Mouse (Mus musculus): ENCODE measurements around the gene Gstm7.
"Not testable (repeated sequence)": the region's sequence is repeated elsewhere in the genome, so short reads cannot be mapped to it uniquely, and the experiment has no call there.

Gene Gstm7

DNA sequence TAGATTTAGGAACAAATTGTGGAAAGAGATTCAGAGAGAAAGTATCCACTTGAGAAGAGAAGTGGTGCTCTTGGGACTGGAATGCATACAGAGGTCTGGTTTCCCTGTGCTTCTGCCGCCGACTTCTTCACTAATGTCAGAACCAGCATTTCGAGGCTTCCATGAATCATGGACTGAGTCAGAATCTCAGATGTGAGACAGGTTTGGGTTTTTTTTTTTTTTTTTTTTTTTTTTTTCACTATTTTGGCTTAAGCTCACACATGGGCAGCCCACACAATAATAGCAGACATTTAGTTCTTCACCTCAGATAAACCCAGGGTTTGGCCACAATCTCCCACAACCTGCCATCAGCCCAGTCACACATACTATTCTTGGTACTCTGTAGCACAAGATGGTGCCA lies 3.7 kb upstream of the Gstm7 start:
- in situ Hi-C loops (cut with MseI, MboI), result no loop called here

- in situ Hi-C loops (cut with MseI, MboI), result no loop called here
Measured at GRCm38 (mm10) chr3:107932128-107932527, 511 bp upstream of the Gstm7 start.

GRCm38 (mm10) chr3:107931134-107931533 lies 483 bp downstream of the Gstm7 start:
- in situ Hi-C loops (cut with MseI, MboI), result no loop called here

DNA sequence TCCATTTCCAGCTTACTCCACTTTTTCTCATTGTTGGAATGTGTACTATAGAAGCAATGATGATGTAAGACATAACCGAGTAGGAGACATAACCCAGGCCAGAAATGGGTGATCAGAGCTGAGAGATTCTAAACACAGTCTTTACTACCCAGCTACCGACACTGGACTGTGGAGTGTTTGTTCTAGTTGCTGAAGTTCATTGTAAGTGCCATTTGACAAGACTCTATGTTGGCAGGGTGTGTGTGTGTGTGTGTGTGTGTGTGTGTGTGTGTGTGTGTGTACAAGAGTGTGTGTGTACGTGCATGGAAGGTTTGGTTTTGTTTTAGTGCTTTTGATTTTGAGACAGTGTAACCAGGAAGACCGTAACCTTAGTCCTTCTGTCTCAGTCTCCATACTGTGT lies 1.9 kb downstream of the Gstm7 start:
- in situ Hi-C loops (cut with MseI, MboI), result no loop called here

DNA sequence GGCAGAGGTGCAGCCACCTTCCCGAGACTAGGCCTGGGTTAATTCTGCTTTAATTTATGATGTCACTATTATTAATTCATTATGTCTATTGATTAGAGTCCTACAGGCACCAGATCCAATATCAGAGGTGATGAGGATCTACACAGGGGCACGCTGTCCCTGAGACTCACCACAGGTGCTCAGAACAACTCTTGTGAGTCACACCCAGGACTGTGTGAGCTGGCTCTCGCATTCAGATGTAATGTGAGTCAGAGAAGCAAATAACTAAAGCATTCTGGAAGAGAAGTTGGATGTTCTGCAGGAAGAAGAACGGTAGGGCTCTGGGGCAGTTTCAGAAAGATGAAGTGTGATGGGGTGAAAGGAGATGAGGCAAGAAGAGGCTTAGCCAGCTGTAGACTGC lies 2.4 kb downstream of the Gstm7 start:
- in situ Hi-C loops (cut with MseI, MboI), result no loop called here

GRCm38 (mm10) chr3:107928691-107929090 lies 2.9 kb downstream of the Gstm7 start:
- in situ Hi-C loops (cut with MseI, MboI), result no loop called here

- in situ Hi-C loops (cut with MseI, MboI), result no loop called here
Measured at GRCm38 (mm10) chr3:107927841-107928240, 3.8 kb downstream of the Gstm7 start.

DNA sequence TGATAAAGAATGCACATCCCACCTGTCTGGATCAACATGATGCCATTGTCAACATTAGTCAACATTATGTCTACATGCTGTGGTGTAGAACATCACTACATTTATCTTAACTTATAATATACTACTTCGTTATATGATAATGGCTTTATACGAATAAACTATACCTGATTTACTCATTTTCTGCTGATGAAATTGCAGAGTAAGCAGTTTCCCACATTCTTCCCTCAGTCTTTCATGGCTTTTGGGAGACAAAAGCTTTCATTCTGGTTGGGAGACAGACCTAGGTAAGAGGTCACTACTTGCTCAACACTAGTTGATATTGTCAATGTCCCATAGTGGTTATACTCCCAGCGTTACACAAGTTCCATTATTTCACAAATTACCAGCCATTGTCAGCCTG lies 6.3 kb downstream of the Gstm7 start:
- in situ Hi-C loops (cut with MseI, MboI), result no loop called here

DNA sequence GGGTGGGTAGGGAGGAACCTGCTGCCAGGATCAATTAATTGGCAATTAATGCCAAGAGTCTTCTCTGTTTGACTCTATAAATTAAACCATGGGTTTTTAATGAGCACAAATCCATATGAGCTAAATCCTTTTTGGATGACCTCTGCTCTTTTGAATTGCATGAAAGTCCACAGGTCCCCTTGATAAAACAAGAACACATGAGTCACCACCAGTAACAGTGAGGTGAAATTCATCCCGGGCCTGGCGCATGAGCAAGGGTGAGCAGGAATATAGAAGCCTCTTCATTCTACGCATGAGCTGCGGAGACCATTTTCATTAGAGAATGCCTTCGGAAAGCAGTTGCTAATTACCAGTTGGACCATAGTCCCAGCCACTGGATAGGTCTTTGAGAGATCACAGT lies 11.3 kb downstream of the Gstm7 start:
- in situ Hi-C loops (cut with MseI, MboI), result no loop called here

- in situ Hi-C loops (cut with MseI, MboI), result loop anchor here in 1 of 2 experiments (5.0 kb wide), 1 partner anchor 46 kb away; no protein-coding TSS in a partner anchor
Measured at GRCm38 (mm10) chr3:107917783-107918408, 13.7 kb downstream of the Gstm7 start.

DNA sequence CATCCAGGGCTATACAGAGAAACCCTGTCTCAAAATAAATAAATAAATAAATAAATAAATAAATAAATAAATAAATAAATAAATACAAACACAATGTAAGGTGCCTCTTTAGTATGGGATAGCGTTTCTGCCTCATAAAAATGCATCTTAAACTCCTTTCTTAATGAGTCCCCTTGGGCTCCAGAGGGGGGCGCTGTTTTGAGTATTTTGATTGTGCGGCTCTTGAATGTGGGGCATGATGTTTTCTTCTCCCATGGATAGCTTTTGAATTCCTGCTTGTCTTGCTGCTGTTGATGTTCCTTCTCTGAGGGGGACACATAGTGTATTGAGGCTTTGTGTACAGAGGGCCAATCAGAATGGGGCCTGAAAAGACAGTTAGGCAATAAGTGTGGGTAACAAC lies 14.5 kb downstream of the Gstm7 start:
- in situ Hi-C loops (cut with MseI, MboI), result loop anchor here in 1 of 2 experiments (5.0 kb wide), 1 partner anchor 45 kb away; no protein-coding TSS in a partner anchor

DNA sequence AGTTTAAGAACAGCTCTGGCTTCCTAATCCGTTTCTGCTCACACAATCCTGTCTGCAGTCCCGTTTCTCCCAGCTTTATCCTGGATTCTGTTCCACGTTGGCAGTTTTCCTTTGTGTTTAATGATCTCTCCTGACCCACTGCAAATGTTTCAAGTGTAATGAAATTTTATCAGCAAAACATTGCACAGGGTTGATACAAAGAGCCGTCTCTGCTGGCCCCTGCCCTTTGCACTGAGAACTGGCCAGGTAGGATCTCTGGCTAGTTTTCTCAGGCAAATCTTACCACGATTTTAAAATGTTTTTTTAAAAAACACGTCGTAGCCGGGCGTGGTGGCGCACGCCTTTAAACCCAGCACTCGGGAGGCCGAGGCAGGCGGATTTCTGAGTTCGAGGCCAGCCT lies 14.9 kb downstream of the Gstm7 start:
- in situ Hi-C loops (cut with MseI, MboI), result loop anchor here in 1 of 2 experiments (5.0 kb wide), 1 partner anchor 44 kb away; no protein-coding TSS in a partner anchor

GRCm38 (mm10) chr3:107905942-107906341 lies 25.7 kb downstream of the Gstm7 start:
- in situ Hi-C loops (cut with MseI, MboI), result no loop called here

- in situ Hi-C loops (cut with MseI, MboI), result no loop called here
Measured at GRCm38 (mm10) chr3:107900955-107901673, 30.5 kb downstream of the Gstm7 start.

DNA sequence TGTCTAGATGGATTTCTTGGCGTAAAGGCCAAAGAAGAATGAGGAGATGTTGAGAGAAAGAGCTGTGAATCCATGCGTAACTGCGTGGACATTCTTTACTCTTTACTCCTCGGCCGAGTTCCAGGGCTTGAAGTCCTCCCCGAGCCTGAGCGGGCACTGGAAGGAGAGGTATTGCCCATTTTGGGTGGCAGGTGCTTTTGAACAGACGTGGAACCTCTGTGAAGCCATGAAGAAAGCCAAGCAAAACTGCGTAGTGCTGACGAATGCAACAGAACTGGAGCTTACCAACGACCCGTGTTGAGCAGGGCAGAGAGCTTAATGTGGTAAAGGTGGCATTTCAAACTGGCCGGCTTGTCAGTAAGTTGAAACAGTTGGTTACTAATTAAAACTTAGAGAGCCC lies 32.9 kb downstream of the Gstm7 start:
- in situ Hi-C loops (cut with MseI, MboI), result no loop called here

- in situ Hi-C loops (cut with MseI, MboI), result no loop called here
Measured at GRCm38 (mm10) chr3:107895720-107896569, 35.7 kb downstream of the Gstm7 start, which contains the start of gene Gstm5. Gene Gstm5, plus strand, starts transcription at chr3:107895821.

GRCm38 (mm10) chr3:107895194-107895719 lies 36.4 kb downstream of the Gstm7 start:
- in situ Hi-C loops (cut with MseI, MboI), result no loop called here

DNA sequence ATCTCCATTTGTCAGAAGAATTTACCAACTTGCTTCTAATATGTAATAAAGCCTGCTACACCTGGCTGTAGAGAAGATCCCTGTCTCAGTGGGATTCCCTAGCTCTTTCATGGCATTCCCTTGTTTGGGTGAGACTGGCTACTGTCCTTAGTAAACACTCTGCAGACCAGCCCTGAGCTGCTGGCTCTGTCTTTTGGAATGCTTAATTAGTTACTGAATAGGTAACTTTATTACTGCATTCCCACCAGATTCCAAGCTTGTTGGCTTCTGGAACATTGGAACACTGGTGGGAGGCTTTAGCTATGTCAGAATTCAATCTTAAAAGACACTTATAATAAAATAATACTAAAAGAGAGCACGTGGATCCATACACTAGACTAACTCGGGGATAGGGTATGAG lies 42.4 kb downstream of the Gstm7 start:
- in situ Hi-C loops (cut with MseI, MboI), result not testable (repeated sequence)

DNA sequence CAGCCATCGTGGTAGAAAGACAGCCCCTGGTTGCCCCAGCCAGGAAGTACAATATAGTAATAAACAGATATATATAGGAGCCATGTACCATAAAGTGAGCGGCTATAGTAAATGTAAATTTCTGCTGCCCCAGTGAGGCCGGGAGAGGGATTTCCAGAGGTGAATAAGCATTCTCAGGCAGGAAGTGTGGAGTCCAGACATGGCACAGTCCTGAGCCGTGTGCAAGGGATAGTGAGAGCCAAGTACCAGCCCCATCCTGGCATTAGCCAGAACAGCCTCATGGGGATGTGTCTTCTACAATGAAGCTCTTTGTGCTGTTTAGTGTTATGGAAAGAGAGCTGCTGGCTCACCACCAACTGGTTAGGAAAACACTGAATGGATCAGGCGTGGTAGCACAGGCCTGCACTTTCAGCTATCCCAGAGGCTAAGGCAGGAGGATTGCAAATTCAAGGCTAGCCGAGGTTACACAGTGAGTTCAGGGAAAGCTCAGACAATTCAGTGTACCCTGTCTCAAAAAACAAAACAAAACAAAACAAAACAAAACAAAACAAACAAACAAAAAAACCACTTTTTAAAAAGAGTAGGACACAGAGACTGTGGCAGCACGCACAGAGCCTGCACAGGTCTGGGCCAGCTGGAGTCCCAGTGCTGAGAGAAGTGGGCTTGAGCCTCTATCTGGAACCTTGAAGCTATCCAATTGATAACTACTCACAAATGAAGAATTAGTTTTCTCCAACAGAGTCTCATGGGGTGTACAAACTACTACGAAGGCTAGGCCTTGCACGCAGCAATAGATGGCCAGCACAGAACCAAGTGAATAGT lies 43.7 kb downstream of the Gstm7 start:
- in situ Hi-C loops (cut with MseI, MboI), result no loop called here

GRCm38 (mm10) chr3:107877747-107878736 lies 53.6 kb downstream of the Gstm7 start:
- in situ Hi-C loops (cut with MseI, MboI), result no loop called here
